Mouse (Mus musculus): Measurements from ENCODE around the gene Gsto2.
"Not testable (repeated sequence)": the region's sequence is repeated elsewhere in the genome, so short reads cannot be mapped to it uniquely, and the experiment has no call there.

Gene Gsto2

DNA sequence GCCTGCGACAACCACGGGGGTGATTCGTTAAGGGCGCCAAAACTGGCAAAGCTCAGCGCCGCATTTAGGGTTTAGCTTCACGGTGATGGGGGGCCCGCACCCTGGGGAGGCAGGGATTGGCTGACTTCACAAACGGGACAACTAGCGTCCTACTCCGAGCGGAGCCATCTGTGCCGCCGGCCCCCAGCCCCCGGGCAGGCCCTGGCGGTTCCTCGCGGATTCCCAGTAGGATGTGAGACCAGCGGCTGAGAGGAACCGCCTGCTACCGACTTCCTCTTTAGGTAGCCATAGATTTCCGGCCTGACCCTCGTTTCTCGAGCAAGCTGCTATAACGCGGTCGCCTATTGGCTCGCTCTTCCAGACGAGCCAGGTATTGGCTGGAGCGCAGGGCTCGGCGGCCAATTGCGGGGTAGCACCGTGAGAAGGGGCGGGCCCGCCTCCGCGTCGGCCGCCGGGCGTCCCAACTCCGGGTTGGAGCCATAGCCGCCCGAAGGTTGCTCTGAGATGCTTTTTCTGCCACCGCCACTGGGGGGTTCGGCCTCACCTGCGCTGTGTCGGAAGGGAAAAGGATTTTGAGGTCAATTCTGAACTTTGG is at the start of gene Gsto2:
TSS of gene Gsto2 (plus strand) at position 182 of the 595 bp plus-strand sequence.
- peak; percentile 95 for DNase-seq (ENCODE audit: low spot score)

- no peak for DNase-seq (ENCODE audit: low spot score)
Observed at GRCm38 (mm10) chr19:47817692-47818091, 47.6 kb upstream of the Gsto2 start.

GRCm38 (mm10) chr19:47820832-47821493 is 44.4 kb upstream of the Gsto2 start:
- peak; percentile 71 for DNase-seq (ENCODE audit: low spot score)

DNA sequence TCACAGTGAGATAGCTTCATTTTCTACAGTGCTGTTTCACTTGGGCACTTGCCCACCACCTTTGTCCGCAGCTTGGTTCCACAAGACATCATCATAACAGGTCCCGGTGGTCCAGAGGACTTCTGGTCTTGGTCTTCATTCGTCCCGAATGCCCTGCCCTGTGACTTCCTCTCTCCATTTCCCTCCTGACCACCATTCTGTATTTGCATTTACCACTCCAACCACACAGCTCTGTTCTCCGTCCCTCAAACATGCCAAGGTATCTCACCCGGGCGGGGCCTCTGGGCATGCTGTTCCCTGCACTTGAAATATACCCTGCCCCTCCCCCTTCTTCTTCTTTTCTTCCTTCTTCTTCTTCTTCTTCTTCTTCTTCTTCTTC is 43.9 kb upstream of the Gsto2 start:
- DNase-seq (ENCODE audit: low spot score), result no peak

- peak; percentile 29 for DNase-seq (ENCODE audit: low spot score)
Observed at GRCm38 (mm10) chr19:47822143-47822796, 43.1 kb upstream of the Gsto2 start.

GRCm38 (mm10) chr19:47824026-47824425 is 41.3 kb upstream of the Gsto2 start:
- no peak for DNase-seq (ENCODE audit: low spot score)

DNA sequence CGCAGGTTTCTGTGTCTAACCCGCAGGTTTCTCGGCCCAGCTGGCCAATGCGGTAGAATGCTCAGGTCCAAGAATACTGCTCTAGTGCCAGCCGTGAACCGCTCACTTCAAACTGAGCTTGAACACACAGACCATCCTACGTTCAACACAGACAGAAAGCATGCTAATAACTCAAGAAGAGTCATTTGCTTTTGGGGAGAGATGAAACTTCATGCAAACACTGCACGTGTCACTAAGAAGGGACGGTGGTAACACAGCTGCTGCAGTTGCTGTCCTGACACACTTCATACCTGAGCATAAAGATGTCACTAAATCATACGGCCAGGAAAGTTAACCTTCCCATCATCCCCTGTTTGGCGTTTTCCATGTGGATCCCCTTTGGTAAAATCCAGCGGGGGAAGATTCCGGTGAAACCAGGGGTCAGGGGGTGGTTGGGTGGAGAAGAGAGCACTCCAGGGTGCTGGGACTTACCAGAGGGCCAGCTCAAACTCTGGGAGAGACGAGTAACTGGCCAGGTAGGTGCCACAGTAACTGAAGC is 35.4 kb upstream of the Gsto2 start:
- no peak for DNase-seq (ENCODE audit: low spot score)

GRCm38 (mm10) chr19:47831111-47831510 is 34.2 kb upstream of the Gsto2 start:
- no peak for DNase-seq (ENCODE audit: low spot score)

- no peak for DNase-seq (ENCODE audit: low spot score)
Observed at GRCm38 (mm10) chr19:47832316-47832715, 33.0 kb upstream of the Gsto2 start.

DNA sequence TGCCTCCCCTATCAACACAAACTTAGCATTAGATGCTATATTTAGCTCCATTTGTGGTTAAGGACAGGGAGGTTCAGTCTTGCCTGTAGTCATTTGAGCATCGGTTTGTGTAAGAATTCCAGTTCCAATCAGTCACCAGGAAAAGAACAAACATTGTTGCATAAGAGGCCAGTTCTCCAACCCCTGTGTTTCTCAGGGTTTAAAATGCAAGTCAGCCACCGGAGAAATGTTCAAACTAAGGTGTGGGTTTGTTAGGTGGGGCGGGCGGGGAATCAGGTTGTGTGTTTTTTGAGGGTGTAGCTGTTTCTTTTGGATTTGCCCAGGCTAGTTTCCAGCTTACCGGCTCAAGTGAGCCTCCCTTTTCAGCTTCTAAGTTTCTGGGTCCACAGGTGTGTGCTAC is 30.7 kb upstream of the Gsto2 start:
- peak; percentile 62 for DNase-seq (ENCODE audit: low spot score)

- no peak for DNase-seq (ENCODE audit: low spot score)
Observed at GRCm38 (mm10) chr19:47835776-47836175, 29.6 kb upstream of the Gsto2 start.

DNA sequence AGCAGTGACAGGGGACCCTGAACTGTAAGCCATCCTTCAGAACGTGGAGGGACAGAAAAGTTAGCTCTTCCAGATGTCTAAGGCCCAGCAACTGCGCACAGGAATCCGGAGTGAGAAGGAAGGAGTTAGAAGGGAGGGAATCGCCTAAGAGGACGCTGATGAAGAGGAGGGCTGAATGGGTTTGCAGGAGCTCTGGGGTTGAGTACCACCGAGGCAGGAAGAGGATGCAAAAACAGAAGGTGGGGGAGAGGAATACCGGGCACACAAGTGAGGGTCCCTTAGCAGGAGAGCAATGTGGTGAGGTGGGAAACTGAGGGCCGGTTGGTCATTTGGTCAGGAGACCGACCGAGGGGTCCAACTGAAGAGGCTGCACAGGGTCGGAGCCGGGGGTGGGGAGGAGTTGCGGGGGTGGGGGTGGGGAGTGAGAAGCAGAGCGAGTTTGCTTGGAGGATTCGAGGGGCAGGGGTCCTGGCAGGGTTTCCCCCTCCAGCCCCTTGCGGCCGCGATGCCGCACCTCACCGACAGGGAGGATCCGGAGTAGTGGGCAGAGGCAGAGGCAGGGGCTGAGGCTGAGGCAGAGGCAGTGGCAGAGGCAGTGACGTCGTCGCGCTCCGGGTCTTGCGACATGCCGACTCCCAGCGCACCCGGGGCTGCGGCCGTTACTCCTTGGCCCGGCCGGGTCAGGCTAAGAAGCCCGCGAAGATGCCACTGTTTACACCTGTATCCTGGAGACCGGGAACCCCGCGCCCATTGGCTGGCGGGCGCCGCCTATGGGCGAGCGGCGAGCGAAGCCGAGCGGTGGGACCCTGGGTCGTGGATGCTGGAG is 28.4 kb upstream of the Gsto2 start:
- peak; percentile 65 for DNase-seq (ENCODE audit: low spot score)

- DNase-seq (ENCODE audit: low spot score), result no peak
Observed at GRCm38 (mm10) chr19:47837527-47837901, 27.8 kb upstream of the Gsto2 start.

- DNase-seq (ENCODE audit: low spot score), result not testable (repeated sequence)
Observed at GRCm38 (mm10) chr19:47841234-47841633, 24.1 kb upstream of the Gsto2 start.

GRCm38 (mm10) chr19:47849735-47850134 is 15.6 kb upstream of the Gsto2 start:
- DNase-seq (ENCODE audit: low spot score), result no peak

DNA sequence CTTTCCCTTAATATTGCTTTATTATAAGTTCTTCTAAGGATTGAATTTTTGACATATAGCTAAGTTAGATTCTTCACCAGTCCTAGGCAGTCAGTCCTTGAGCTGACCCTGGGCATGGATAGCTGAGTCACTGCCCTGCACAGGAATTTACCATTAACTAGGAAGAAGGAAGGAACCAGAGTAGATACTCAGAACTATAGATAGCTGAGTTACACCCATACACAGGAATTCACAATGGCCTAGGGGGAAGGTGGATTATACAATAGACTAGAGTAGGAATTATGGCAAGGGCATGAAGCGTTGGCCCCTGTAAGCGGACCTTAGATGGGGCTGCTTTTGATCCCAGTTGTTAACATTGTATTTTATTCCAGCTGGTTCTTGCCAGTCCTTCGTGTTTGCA is 13.2 kb upstream of the Gsto2 start:
- DNase-seq (ENCODE audit: low spot score), result not testable (repeated sequence)

- no peak for DNase-seq (ENCODE audit: low spot score)
Observed at GRCm38 (mm10) chr19:47853053-47853452, 12.3 kb upstream of the Gsto2 start.

DNA sequence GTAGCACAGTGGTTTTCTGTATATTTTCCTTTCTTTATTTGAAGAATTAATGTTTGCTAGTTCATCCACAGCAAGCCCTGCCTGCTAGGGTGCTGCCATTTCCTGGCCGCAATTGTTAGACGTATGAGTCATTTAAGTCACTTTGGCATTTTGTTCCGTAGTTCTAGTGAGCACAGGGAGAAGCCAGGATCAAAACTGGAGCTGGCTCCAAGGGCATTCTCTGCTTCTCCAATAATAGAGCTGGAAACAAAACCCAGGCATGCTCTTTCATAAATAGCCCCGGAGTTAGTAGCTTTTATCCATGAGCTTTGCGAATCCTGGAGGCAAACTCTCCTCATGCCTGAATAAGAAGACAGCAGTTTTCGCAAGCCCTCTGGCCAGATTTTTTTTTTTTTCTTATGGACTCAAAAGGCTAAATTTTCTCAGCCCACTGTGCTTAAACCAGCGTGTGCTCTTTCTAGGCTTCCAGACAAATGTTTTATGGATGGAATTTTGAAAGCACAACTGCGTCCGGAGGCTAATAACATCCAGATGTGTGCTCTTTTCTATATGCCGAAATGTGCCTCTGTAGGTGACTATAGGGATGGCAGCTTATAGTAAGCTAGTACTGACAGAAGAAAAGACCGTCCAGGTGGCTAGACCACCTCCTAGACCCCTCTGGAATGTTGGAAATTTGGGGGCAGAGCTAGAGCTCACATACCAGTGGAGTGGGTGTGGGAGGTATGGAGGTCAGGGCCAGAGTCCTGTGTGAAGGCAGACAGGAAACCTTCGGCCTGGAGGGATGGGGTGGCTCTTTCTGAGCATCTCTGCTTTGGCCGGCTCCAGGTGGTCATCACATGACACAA is 11.2 kb upstream of the Gsto2 start:
- DNase-seq (ENCODE audit: low spot score), result no peak

- DNase-seq (ENCODE audit: low spot score), result peak; percentile 89
Observed at GRCm38 (mm10) chr19:47854796-47855783, 10.2 kb upstream of the Gsto2 start, which contains the start of gene Gsto1. TSS of gene Gsto1 (plus strand) at chr19:47854970.

All from lung, postnatal 25 days (tissue).